Mouse (Mus musculus): ENCODE results near the gene Cep44.

Cep44 gene

DNA sequence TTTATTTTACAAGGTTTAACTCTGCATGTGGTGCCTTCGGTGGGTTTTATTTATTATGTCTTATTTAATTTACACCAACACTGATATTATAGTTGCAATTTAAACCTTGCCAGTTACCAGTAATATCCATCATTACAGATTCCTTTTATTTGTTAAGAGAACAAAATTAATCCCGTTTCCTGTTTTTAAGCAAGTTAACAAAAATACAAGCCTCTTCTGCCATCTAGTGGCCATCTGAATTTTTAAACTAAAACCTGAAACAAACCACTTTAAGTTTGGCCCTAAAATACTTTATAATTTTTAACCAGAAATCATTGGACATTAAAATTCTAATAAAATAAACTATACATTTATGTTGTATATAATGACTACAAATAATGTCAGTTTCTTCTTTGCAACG, 64.8 kb downstream of the Cep44 start:
- peak; percentile 37 for DNase-seq (ENCODE audit: low read depth, low spot score)
